Mouse (Mus musculus) G1E (cell line): ENCODE results near the gene Mfsd2b.

Source experiments
- CTCF ChIP-seq: IDR thresholded peaks from 2 replicates; pipeline ENCODE4 v1.5.1; 2012; ENCODE audit warnings: low read depth, low read length, inconsistent platforms, mixed read lengths
- GATA1 ChIP-seq: IDR thresholded peaks from 2 replicates; pipeline ENCODE4 v1.6.1; 2012; ENCODE audit warnings: borderline replicate concordance, low read length, inconsistent platforms, mixed read lengths

DNA sequence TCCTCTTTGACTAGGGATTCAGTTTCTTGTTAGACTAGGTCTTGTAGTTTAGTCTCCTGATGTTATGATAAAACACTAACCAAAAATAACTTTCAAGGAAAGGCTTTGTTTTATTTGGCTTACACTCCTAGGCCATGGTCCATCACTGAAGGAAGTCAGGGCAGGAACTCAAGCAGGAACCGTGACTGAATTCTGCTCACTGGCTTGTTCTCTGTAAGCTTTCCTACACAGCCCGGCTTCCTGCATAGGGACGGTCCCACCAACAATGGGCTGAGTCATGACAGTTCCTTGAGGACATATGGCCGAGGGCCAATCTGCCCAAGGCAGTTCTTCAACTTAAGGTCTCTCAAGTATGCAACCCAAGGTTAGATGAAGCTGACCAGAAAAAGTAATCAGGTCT is 37.6 kb upstream of the Mfsd2b start:
- no peak for TF ChIP-seq CTCF
- no peak for TF ChIP-seq GATA1
